Mouse (Mus musculus): ENCODE results near the gene Pcsk5. TPM values are rescaled to one million over a fixed set of nuclear protein-coding genes. Genes with fewer than 3 reads are reported as not detected.

Pcsk5 gene
- total and polyA plus RNA-seq, 3 experiments, result not detected

GRCm38 (mm10) chr19:17745380-17745779, 92.1 kb downstream of the Pcsk5 start:
- in situ Hi-C loops (cut with MboI; ENCODE audit: low pct_ligation_motif_present, low pct_unique_long_range_greater_than_20kb, low sequenced_read_pairs), result no loop called here
- no peak for TF ChIP-seq MAZ (IDR thresholded peaks at IDR 0.05; ENCODE audit: low read depth, low read length)
- TF ChIP-seq ZC3H11A (IDR thresholded peaks at IDR 0.05; ENCODE audit: low read depth, low read length), result no peak
- TF ChIP-seq RCOR1 (conservative IDR thresholded peaks at IDR 0.05; ENCODE audit: low read depth, low read length), result no peak
- TF ChIP-seq USF2 (conservative IDR thresholded peaks at IDR 0.05; ENCODE audit: low read depth, low read length), result no peak
- TF ChIP-seq UBTF (IDR thresholded peaks at IDR 0.05; ENCODE audit: low read depth, low read length), result no peak
- TF ChIP-seq NRF1 (IDR thresholded peaks at IDR 0.05; ENCODE audit: low read depth, low read length), result no peak
- TF ChIP-seq MAX (IDR thresholded peaks at IDR 0.05; ENCODE audit: low read length), result no peak
- no peak for TF ChIP-seq JUND (conservative IDR thresholded peaks at IDR 0.05; ENCODE audit: low read depth, low read length)
- no peak for TF ChIP-seq E2F4 (IDR thresholded peaks at IDR 0.05; ENCODE audit: insufficient replicate concordance, low read depth, low read length)
- TF ChIP-seq ZMIZ1 (IDR thresholded peaks at IDR 0.05; ENCODE audit: low read depth, low read length), result no peak
- TF ChIP-seq CTCF (conservative IDR thresholded peaks at IDR 0.05 in 1 of 2, IDR thresholded peaks at IDR 0.05 in 1 of 2; ENCODE audit: low read depth in 2 of 2, low read length in 2 of 2), result no peak

GRCm38 (mm10) chr19:17744474-17745069, 92.9 kb downstream of the Pcsk5 start:
- no peaks in the 10 kb centered on the region for H3K9me3 ChIP-seq (replicated peaks; ENCODE audit: low read length)
- H3K4me2 ChIP-seq (ENCODE audit: insufficient read depth, low read depth, poor library complexity, severe bottlenecking), result no peak overlapping the region
- dilution Hi-C loops (cut with MboI; ENCODE audit: extremely low pct_ligation_motif_present, extremely low pct_unique_long_range_greater_than_20kb, low sequenced_read_pairs), result no loop called here
- no peaks in the 10 kb centered on the region for H3K4me1 ChIP-seq (ENCODE audit: control insufficient read depth in 1 of 2, insufficient read depth in 2 of 2)
- in situ Hi-C loops (cut with MboI; ENCODE audit: low pct_ligation_motif_present, low pct_unique_long_range_greater_than_20kb, low sequenced_read_pairs), result no loop called here
- DNase-seq (ENCODE audit: extremely low read depth), result no peak
- H3K27me3 ChIP-seq (replicated peaks), result no peaks in the 10 kb centered on the region
- no peak overlapping the region for H3K27ac ChIP-seq (ENCODE audit: insufficient read depth, low read depth)
- no peak overlapping the region for H3K4me3 ChIP-seq (replicated peaks in 1 of 3; ENCODE audit: low read depth in 2 of 3, low read length in 2 of 3, poor library complexity in 1 of 3)
- no peaks in the 10 kb centered on the region for H3K36me3 ChIP-seq (replicated peaks in 1 of 2; ENCODE audit: control insufficient read depth in 1 of 2, insufficient read depth in 1 of 2, low read length in 1 of 2)
- H3K79me2 ChIP-seq (replicated peaks; ENCODE audit: control insufficient read depth, extremely low read depth, insufficient read depth, poor library complexity, severe bottlenecking), result no peaks in the 10 kb centered on the region
- H3K9ac ChIP-seq (ENCODE audit: insufficient read depth, low read depth), result no peak overlapping the region
- TF ChIP-seq KAT2A (IDR thresholded peaks at IDR 0.05; ENCODE audit: insufficient replicate concordance, low read length), result no peak
- no peak for TF ChIP-seq MXI1 (IDR thresholded peaks at IDR 0.05; ENCODE audit: low read depth, low read length)
- TF ChIP-seq CTCF (conservative IDR thresholded peaks at IDR 0.05 in 1 of 2, IDR thresholded peaks at IDR 0.05 in 1 of 2; ENCODE audit: low read depth in 2 of 2, low read length in 2 of 2), result no peak
- TF ChIP-seq CHD2 (IDR thresholded peaks at IDR 0.05; ENCODE audit: low read length), result no peak
- TF ChIP-seq MAFK (IDR thresholded peaks at IDR 0.05; ENCODE audit: insufficient replicate concordance, low read length), result no peak
- no peak for TF ChIP-seq JUND (conservative IDR thresholded peaks at IDR 0.05; ENCODE audit: low read depth, low read length)
- TF ChIP-seq USF1 (IDR thresholded peaks at IDR 0.05; ENCODE audit: low read depth, low read length), result no peak
- TF ChIP-seq RCOR1 (conservative IDR thresholded peaks at IDR 0.05; ENCODE audit: low read depth, low read length), result no peak
- no peak for TF ChIP-seq MAX (IDR thresholded peaks at IDR 0.05; ENCODE audit: low read length)
- TF ChIP-seq NELFE (IDR thresholded peaks at IDR 0.05; ENCODE audit: low read depth, low read length), result no peak
- TF ChIP-seq MAZ (IDR thresholded peaks at IDR 0.05; ENCODE audit: low read depth, low read length), result no peak
- no peak for TF ChIP-seq POLR2AphosphoS2 (IDR thresholded peaks at IDR 0.05; ENCODE audit: low read depth, low read length)
- TF ChIP-seq UBTF (IDR thresholded peaks at IDR 0.05; ENCODE audit: low read depth, low read length), result no peak
- TF ChIP-seq EP300 (IDR thresholded peaks at IDR 0.05; ENCODE audit: low read length), result no peak
- no peak for TF ChIP-seq RAD21 (IDR thresholded peaks at IDR 0.05; ENCODE audit: low read depth, low read length)
- TF ChIP-seq POLR2A (IDR thresholded peaks at IDR 0.05; ENCODE audit: low read depth, low read length), result no peak
- no peak for TF ChIP-seq ZNF384 (IDR thresholded peaks at IDR 0.05; ENCODE audit: low read depth, low read length)
- no peak for TF ChIP-seq ELF1 (IDR thresholded peaks at IDR 0.05; ENCODE audit: low read depth, low read length)
- TF ChIP-seq IRF4 (IDR thresholded peaks at IDR 0.05; ENCODE audit: low read depth, low read length), result no peak

More at GRCm38 (mm10) chr19:17745380-17745779, 92.1 kb downstream of the Pcsk5 start:
- Histone ChIP-seq H3K9ac (ENCODE audit: insufficient read depth, low read depth) (no peak overlapping the region), H3K4me2 (ENCODE audit: insufficient read depth, low read depth, poor library complexity, severe bottlenecking) (no peak overlapping the region), H3K79me2 (replicated peaks; ENCODE audit: control insufficient read depth, extremely low read depth, insufficient read depth, poor library complexity, severe bottlenecking) (no peaks in the 10 kb centered on the region), H3K27me3 (replicated peaks) (no peaks in the 10 kb centered on the region), H3K4me3 (replicated peaks in 1 of 3; ENCODE audit: low read depth in 2 of 3, low read length in 2 of 3, poor library complexity in 1 of 3) (no peak overlapping the region), H3K36me3 (replicated peaks in 1 of 2; ENCODE audit: control insufficient read depth in 1 of 2, insufficient read depth in 1 of 2, low read length in 1 of 2) (no peaks in the 10 kb centered on the region), H3K4me1 (ENCODE audit: control insufficient read depth in 1 of 2, insufficient read depth in 2 of 2) (no peaks in the 10 kb centered on the region), H3K9me3 (replicated peaks; ENCODE audit: low read length) (no peaks in the 10 kb centered on the region), H3K27ac (ENCODE audit: insufficient read depth, low read depth) (no peak overlapping the region)
- dilution Hi-C loops (cut with MboI; ENCODE audit: extremely low pct_ligation_motif_present, extremely low pct_unique_long_range_greater_than_20kb, low sequenced_read_pairs), result no loop called here
- DNase-seq (ENCODE audit: extremely low read depth), result no peak
